In the genomic region with DNA sequence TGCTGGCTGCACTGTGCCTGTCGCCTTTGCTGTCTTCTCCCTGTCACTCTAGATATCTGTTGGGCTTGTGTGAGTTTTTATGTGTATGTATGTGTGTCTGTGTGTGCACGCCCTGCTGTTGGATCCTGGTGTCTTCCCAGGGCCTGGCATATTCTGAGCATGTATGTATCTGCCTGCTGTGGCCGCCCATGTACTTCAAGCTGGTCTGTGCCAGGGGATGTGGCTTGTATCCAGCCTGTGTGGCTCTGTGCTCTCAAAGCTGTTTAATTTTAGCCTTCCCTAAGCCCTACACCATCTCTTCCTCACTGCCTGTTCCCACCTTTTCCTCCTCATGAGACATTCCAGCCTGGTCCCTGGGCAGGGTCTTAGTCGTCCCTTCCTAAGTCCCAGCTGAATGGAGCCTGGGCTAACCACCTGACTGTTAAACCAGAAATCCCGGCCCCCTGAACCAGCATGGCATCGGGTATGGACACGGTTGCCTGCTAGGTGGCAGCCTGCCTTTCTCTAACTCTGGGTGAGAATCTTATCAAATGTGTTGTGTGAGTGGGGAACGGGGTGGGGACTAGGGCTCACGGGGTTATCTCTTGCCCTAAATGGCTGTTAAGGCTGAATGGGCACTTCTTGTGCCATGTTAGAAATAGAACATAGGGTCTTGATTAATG, we compare ENCODE assay signal across 11 mouse cellular contexts. TPM values are rescaled to one million over a fixed set of nuclear protein-coding genes. Genes with fewer than 3 reads are reported as not detected.
DNase-seq lines count a peak whose midpoint lies in the region; ATAC-seq lines count a peak whose summit lies in the region.
"Had no signal": no experiment of that assay in that cellular context is flagged by ENCODE, and none has a peak within 500 bp of the region (broad histone marks: within the 10 kb centered on the region; RNA-seq: fewer than 3 reads in every experiment).

No protein-coding gene starts in this region.

- ATAC-seq in heart, embryonic 12.5 days (ENCODE audit: insufficient number of reproducible peaks, low FRiP score): no peak
- peak; percentile 49 for ATAC-seq in heart, embryonic 16.5 days (replicated peaks; ENCODE audit: extremely low read depth, insufficient read depth, low FRiP score)
- no peak for ATAC-seq in granulocyte monocyte progenitor cell, adult 5-6 weeks (replicated peaks; ENCODE audit: poor library complexity, severe bottlenecking)
- ATAC-seq: hindbrain, postnatal 0 days had no signal

- peaks cover 25% of the 10 kb centered on the region for H3K27me3 ChIP-seq in heart, embryonic 12.5 days (replicated peaks)
- no peaks in the 10 kb centered on the region for H3K27me3 ChIP-seq in heart, embryonic 16.5 days (ENCODE audit: control insufficient read depth, insufficient read depth, low read length)

- no peak overlapping the region for H3K27ac ChIP-seq in heart, embryonic 12.5 days (ENCODE audit: poor library complexity, severe bottlenecking)
- peak overlapping the region; percentile 75 for H3K27ac ChIP-seq in heart, embryonic 16.5 days (ENCODE audit: low read length)
- H3K27ac ChIP-seq: embryonic facial prominence, embryonic 12.5 days; hindbrain, postnatal 0 days had no signal

- H3K36me3 ChIP-seq in heart, embryonic 12.5 days: no peaks in the 10 kb centered on the region
- no peaks in the 10 kb centered on the region for H3K36me3 ChIP-seq in heart, embryonic 16.5 days (ENCODE audit: control insufficient read depth, insufficient read depth)
- H3K36me3 ChIP-seq: embryonic facial prominence, embryonic 12.5 days had no signal

- H3K9me3 ChIP-seq in heart, embryonic 12.5 days (replicated peaks): no peaks in the 10 kb centered on the region
- H3K9me3 ChIP-seq in heart, embryonic 16.5 days (replicated peaks; ENCODE audit: control insufficient read depth, low read length): no peaks in the 10 kb centered on the region
- H3K9me3 ChIP-seq: embryonic facial prominence, embryonic 12.5 days had no signal

- H3K4me3 ChIP-seq in heart, embryonic 12.5 days: no peak overlapping the region
- H3K4me3 ChIP-seq in heart, embryonic 16.5 days (ENCODE audit: low read length): no peak overlapping the region
- H3K4me3 ChIP-seq: embryonic facial prominence, embryonic 12.5 days had no signal

- H3K4me1 ChIP-seq in heart, embryonic 12.5 days (replicated peaks): peaks cover 34% of the 10 kb centered on the region
- peaks cover 30% of the 10 kb centered on the region for H3K4me1 ChIP-seq in heart, embryonic 16.5 days (ENCODE audit: control insufficient read depth, insufficient read depth, low read length)

- no peak overlapping the region for H3K9ac ChIP-seq in heart, embryonic 12.5 days
- H3K9ac ChIP-seq in heart, embryonic 16.5 days (ENCODE audit: low read length): no peak overlapping the region
- H3K9ac ChIP-seq: embryonic facial prominence, embryonic 12.5 days had no signal

- WGBS in heart, embryonic 12.5 days: 48% methylated on average over 9 of the region's 9 CpGs
- WGBS in heart, embryonic 16.5 days: 37% methylated on average over 9 of the region's 9 CpGs

- no peak overlapping the region for H3K4me2 ChIP-seq in heart, embryonic 12.5 days
- H3K4me2 ChIP-seq in heart, embryonic 16.5 days (ENCODE audit: low read depth, low read length): no peak overlapping the region
- H3K4me2 ChIP-seq: embryonic facial prominence, embryonic 12.5 days had no signal

- peak; percentile 64 to 66 for DNase-seq in heart, adult 18-20 months
- peak; percentile 72 to 76 for DNase-seq in cerebellum, postnatal 25 days
- peak; percentile 57 to 67 for DNase-seq in right cerebral cortex, adult 2 months (ENCODE audit: low spot score in 2 of 2)
- no peak for DNase-seq in kidney, adult 8-10 months
- DNase-seq in urinary bladder, postnatal 36 days (ENCODE audit: low spot score in 2 of 2): no peak

RNA-seq across cellular contexts. Expression of a gene that starts 23.3 kb away (rescaled TPM):
- total RNA-seq in heart, adult 18-20 months (2021): 1 to 10 TPM; 1.7 to 5.7 TPM
- 0.14 and 0.26 TPM in 2 replicates for polyA plus RNA-seq in heart, embryonic 12.5 days (2016; fragmentation: Nextera tagmentation; extraction: Ambion mirVana)
- 0.21 and 0.31 TPM in 2 replicates for polyA plus RNA-seq in heart, embryonic 16.5 days (2015; fragmentation: Nextera tagmentation; extraction: Ambion mirVana)
- total RNA-seq in granulocyte monocyte progenitor cell, adult 5-6 weeks (2014; fragmentation: Nextera tagmentation): not detected in 2 replicates
- total RNA-seq in granulocyte monocyte progenitor cell, adult 5-6 weeks (2017): 0.34 TPM in 1 of 2 replicates, not detected in the other
- total RNA-seq: liver, adult 2 months had no signal
- polyA plus RNA-seq: liver, adult 2 months had no signal

RNA-seq across cellular contexts. Expression of a gene that starts 45.1 kb away (rescaled TPM):
- 10 to 100 TPM; 35.5 to 37.1 TPM for total RNA-seq in heart, adult 18-20 months (2021)
- polyA plus RNA-seq in heart, embryonic 12.5 days (2016; fragmentation: Nextera tagmentation; extraction: Ambion mirVana): 0.59 and 1.3 TPM in 2 replicates
- polyA plus RNA-seq in heart, embryonic 16.5 days (2015; fragmentation: Nextera tagmentation; extraction: Ambion mirVana): 0.49 and 0.80 TPM in 2 replicates
- total RNA-seq in granulocyte monocyte progenitor cell, adult 5-6 weeks (2014; fragmentation: Nextera tagmentation): not detected in 2 replicates
- total RNA-seq in granulocyte monocyte progenitor cell, adult 5-6 weeks (2017): not detected in 2 replicates

RNA-seq across cellular contexts. Expression of a gene that starts 48.7 kb away (rescaled TPM):
- under 1 TPM in 1 of 2 experiments, not detected in 1; 0.49 TPM for total RNA-seq in heart, adult 18-20 months (2021)
- polyA plus RNA-seq in heart, embryonic 12.5 days (2016; fragmentation: Nextera tagmentation; extraction: Ambion mirVana): 0.14 TPM in 1 of 2 replicates, not detected in the other
- 0.13 and 1.00 TPM in 2 replicates for polyA plus RNA-seq in heart, embryonic 16.5 days (2015; fragmentation: Nextera tagmentation; extraction: Ambion mirVana)
- total RNA-seq in granulocyte monocyte progenitor cell, adult 5-6 weeks (2014; fragmentation: Nextera tagmentation): 1.2 TPM in 1 of 2 replicates, not detected in the other
- total RNA-seq in granulocyte monocyte progenitor cell, adult 5-6 weeks (2017): not detected in 2 replicates
- total RNA-seq: liver, adult 2 months had no signal

Comparison
In these comparisons a context has a peak if more than half of its experiments do, and no peak if none do; other contexts are left out.
1. DNase-seq: peak in heart, adult 18-20 months (2 of 2), cerebellum, postnatal 25 days (2 of 2) and right cerebral cortex, adult 2 months (2 of 2); none in kidney, adult 8-10 months (0 of 2) and urinary bladder, postnatal 36 days (0 of 2).
2. RNA of a gene that starts 45.1 kb away (total RNA-seq): 35.5 to 37.1 TPM in heart, adult 18-20 months; not detected in granulocyte monocyte progenitor cell, adult 5-6 weeks; every median in the first group is over 10 times any median in the second.